Mouse (Mus musculus): ENCODE measurements around the gene Pnkd. TPM values are rescaled to one million over a fixed set of nuclear protein-coding genes. Genes with fewer than 3 reads are reported as not detected.

Pnkd gene
- polyA plus RNA-seq, 1 experiment from 2014 or later: 125 TPM

- H3K9ac ChIP-seq (ENCODE audit: low read depth, low read length): no peak overlapping the region
- H3K4me1 ChIP-seq (ENCODE audit: control insufficient read depth, insufficient read depth, low read length): peaks cover 15% of the 10 kb centered on the region
- 79% methylated on average over 7 of the region's 7 CpGs for WGBS
- no peaks in the 10 kb centered on the region for H3K9me3 ChIP-seq (replicated peaks; ENCODE audit: control insufficient read depth, low read length, poor library complexity, severe bottlenecking)
- H3K4me2 ChIP-seq (ENCODE audit: low read length): no peak overlapping the region
- no peak for ATAC-seq
- 0 out of 2 replicates have a peak overlapping the region, but pooled peaks have one; percentile 10 for H3K27ac ChIP-seq (ENCODE audit: low read length)
- no peaks in the 10 kb centered on the region for H3K27me3 ChIP-seq (ENCODE audit: control insufficient read depth, insufficient read depth, low read depth, low read length)
- H3K36me3 ChIP-seq (ENCODE audit: control insufficient read depth, insufficient read depth, low read length): no peaks in the 10 kb centered on the region
- no peak overlapping the region for H3K4me3 ChIP-seq (ENCODE audit: low read depth, low read length)
These were observed 45.2 kb downstream of the Pnkd start for GRCm38 (mm10) chr1:74329899-74330431.

GRCm38 (mm10) chr1:74331046-74331681, 46.4 kb downstream of the Pnkd start:
- no peak for ATAC-seq
- Histone ChIP-seq H3K9ac (ENCODE audit: low read depth, low read length) (no peak overlapping the region), H3K4me2 (ENCODE audit: low read length) (no peak overlapping the region), H3K36me3 (ENCODE audit: control insufficient read depth, insufficient read depth, low read length) (no peaks in the 10 kb centered on the region), H3K9me3 (replicated peaks; ENCODE audit: control insufficient read depth, low read length, poor library complexity, severe bottlenecking) (no peaks in the 10 kb centered on the region), H3K4me1 (ENCODE audit: control insufficient read depth, insufficient read depth, low read length) (peaks cover 15% of the 10 kb centered on the region), H3K27me3 (ENCODE audit: control insufficient read depth, insufficient read depth, low read depth, low read length) (no peaks in the 10 kb centered on the region), H3K27ac (ENCODE audit: low read length) (no peak overlapping the region), H3K4me3 (ENCODE audit: low read depth, low read length) (no peak overlapping the region)
- WGBS: 70% methylated on average over 4 of the region's 4 CpGs

DNA sequence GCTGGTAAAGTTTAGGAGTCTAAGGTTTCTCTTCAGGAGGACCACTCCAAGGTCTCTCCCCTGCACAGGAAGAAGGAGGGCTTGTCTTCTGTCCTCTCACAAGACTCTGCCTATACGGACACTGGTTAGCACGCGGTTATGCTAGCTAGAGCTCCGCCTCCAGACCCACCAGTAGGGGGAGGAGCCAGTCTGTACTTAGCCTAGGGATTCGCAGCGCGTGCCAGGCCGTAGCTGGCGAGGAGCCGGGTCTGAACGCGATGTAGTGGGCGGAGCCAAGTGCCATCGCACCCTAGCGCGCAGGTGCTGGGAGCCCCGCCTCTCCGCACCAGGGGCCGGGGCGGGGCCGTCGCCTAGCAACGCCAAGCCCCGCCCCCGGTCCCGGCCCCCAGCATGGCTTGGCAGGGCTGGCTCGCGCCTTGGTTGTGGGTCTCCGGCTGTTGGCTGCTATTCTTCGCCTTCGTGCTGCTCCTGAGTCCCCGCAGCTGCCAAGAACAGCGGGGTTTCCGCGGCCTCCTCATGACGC, 47.6 kb downstream of the Pnkd start:
- Histone ChIP-seq H3K9me3 (replicated peaks; ENCODE audit: control insufficient read depth, low read length, poor library complexity, severe bottlenecking) (no peaks in the 10 kb centered on the region), H3K27me3 (ENCODE audit: control insufficient read depth, insufficient read depth, low read depth, low read length) (no peaks in the 10 kb centered on the region), H3K4me2 (ENCODE audit: low read length) (peak overlapping the region; percentile 70), H3K27ac (ENCODE audit: low read length) (peak overlapping the region; percentile 78), H3K4me1 (ENCODE audit: control insufficient read depth, insufficient read depth, low read length) (peaks cover 15% of the 10 kb centered on the region), H3K4me3 (ENCODE audit: low read depth, low read length) (peak overlapping the region; percentile 54), H3K9ac (ENCODE audit: low read depth, low read length) (peak overlapping the region; percentile 72), H3K36me3 (ENCODE audit: control insufficient read depth, insufficient read depth, low read length) (no peaks in the 10 kb centered on the region)
- peak; percentile 95 for ATAC-seq
- WGBS: 0% methylated on average over 26 of the region's 36 CpGs

DNA sequence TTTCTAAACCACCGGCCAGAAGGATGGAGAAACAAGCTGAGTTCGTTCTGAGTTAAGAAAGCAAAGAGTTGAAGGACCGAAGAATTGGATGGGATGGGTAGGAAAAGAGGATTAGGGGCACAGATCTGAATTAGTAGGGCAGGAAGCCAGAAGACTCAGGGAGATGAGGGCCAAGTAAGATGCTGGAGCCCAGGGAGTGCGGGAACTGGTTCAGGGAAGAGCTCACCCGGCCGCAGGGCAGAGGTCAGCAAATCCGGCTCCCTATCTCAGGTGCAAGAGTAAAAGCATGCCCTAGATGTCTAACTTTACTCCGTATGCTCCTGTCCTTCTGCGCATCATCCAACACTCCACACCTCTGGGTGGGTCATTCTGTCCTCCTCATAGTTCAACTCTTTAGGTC, 48.2 kb downstream of the Pnkd start:
- Histone ChIP-seq H3K4me3 (ENCODE audit: low read depth, low read length) (peak overlapping the region; percentile 54), H3K4me1 (ENCODE audit: control insufficient read depth, insufficient read depth, low read length) (peaks cover 15% of the 10 kb centered on the region), H3K27me3 (ENCODE audit: control insufficient read depth, insufficient read depth, low read depth, low read length) (no peaks in the 10 kb centered on the region), H3K9ac (ENCODE audit: low read depth, low read length) (peak overlapping the region; percentile 72), H3K4me2 (ENCODE audit: low read length) (peak overlapping the region; percentile 70), H3K9me3 (replicated peaks; ENCODE audit: control insufficient read depth, low read length, poor library complexity, severe bottlenecking) (no peaks in the 10 kb centered on the region), H3K27ac (ENCODE audit: low read length) (peak overlapping the region; percentile 78), H3K36me3 (ENCODE audit: control insufficient read depth, insufficient read depth, low read length) (no peaks in the 10 kb centered on the region)
- ATAC-seq: peak; percentile 18
- whole genome bisulfite sequencing: 4% methylated on average over 9 of the region's 9 CpGs

- no peaks in the 10 kb centered on the region for H3K9me3 ChIP-seq (replicated peaks; ENCODE audit: control insufficient read depth, low read length, poor library complexity, severe bottlenecking)
- no peaks in the 10 kb centered on the region for H3K27me3 ChIP-seq (ENCODE audit: control insufficient read depth, insufficient read depth, low read depth, low read length)
- no peak overlapping the region for H3K4me3 ChIP-seq (ENCODE audit: low read depth, low read length)
- ATAC-seq: no peak
- no peaks in the 10 kb centered on the region for H3K36me3 ChIP-seq (ENCODE audit: control insufficient read depth, insufficient read depth, low read length)
- no peak overlapping the region for H3K4me2 ChIP-seq (ENCODE audit: low read length)
- H3K27ac ChIP-seq (ENCODE audit: low read length): no peak overlapping the region
- WGBS: 80% methylated on average over 3 of the region's 3 CpGs
- peaks cover 15% of the 10 kb centered on the region for H3K4me1 ChIP-seq (ENCODE audit: control insufficient read depth, insufficient read depth, low read length)
- H3K9ac ChIP-seq (ENCODE audit: low read depth, low read length): no peak overlapping the region
These were observed 49.9 kb downstream of the Pnkd start for GRCm38 (mm10) chr1:74334607-74335006.

GRCm38 (mm10) chr1:74335033-74335432, 50.3 kb downstream of the Pnkd start:
- Histone ChIP-seq H3K9ac (ENCODE audit: low read depth, low read length) (no peak overlapping the region), H3K4me1 (ENCODE audit: control insufficient read depth, insufficient read depth, low read length) (peaks cover 15% of the 10 kb centered on the region), H3K4me2 (ENCODE audit: low read length) (no peak overlapping the region), H3K9me3 (replicated peaks; ENCODE audit: control insufficient read depth, low read length, poor library complexity, severe bottlenecking) (no peaks in the 10 kb centered on the region), H3K36me3 (ENCODE audit: control insufficient read depth, insufficient read depth, low read length) (no peaks in the 10 kb centered on the region), H3K27ac (ENCODE audit: low read length) (no peak overlapping the region), H3K4me3 (ENCODE audit: low read depth, low read length) (no peak overlapping the region), H3K27me3 (ENCODE audit: control insufficient read depth, insufficient read depth, low read depth, low read length) (no peaks in the 10 kb centered on the region)
- no peak for ATAC-seq
- WGBS: 50% methylated on average over 4 of the region's 4 CpGs

GRCm38 (mm10) chr1:74335436-74336170, 50.9 kb downstream of the Pnkd start:
- Histone ChIP-seq H3K36me3 (ENCODE audit: control insufficient read depth, insufficient read depth, low read length) (no peaks in the 10 kb centered on the region), H3K9me3 (replicated peaks; ENCODE audit: control insufficient read depth, low read length, poor library complexity, severe bottlenecking) (no peaks in the 10 kb centered on the region), H3K4me1 (ENCODE audit: control insufficient read depth, insufficient read depth, low read length) (peaks cover 15% of the 10 kb centered on the region), H3K27ac (ENCODE audit: low read length) (no peak overlapping the region), H3K9ac (ENCODE audit: low read depth, low read length) (no peak overlapping the region), H3K4me2 (ENCODE audit: low read length) (no peak overlapping the region), H3K4me3 (ENCODE audit: low read depth, low read length) (no peak overlapping the region), H3K27me3 (ENCODE audit: control insufficient read depth, insufficient read depth, low read depth, low read length) (no peaks in the 10 kb centered on the region)
- ATAC-seq: no peak
- 77% methylated on average over 6 of the region's 6 CpGs for WGBS

DNA sequence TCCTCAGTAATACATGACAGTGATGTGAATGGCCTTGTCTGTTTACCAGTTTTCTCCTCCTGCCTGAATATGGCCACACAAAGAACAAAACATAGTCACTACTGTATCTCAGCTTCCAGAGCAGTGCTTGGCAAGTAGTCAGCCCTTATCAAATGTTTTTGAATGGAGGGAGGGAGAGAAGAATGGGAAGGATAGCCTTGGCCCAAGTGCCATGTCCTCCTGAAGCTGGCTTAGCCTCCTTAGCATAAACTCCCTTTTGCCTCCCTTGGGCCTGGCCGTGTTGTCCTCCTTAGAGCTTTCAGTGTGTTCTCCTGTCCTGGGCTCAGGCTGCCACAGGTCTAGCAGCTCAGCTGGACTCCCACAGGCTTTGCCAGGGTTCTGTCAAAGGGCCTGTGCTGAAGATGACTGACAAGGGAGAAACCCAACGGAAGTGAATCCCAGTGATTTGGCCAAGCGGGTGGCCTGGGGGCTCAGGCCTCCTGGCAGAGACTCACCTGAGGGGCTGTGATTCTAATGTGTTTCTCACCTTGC, 52.6 kb downstream of the Pnkd start:
- Histone ChIP-seq H3K27ac (ENCODE audit: low read length) (no peak overlapping the region), H3K4me1 (ENCODE audit: control insufficient read depth, insufficient read depth, low read length) (peaks cover 13% of the 10 kb centered on the region), H3K9me3 (replicated peaks; ENCODE audit: control insufficient read depth, low read length, poor library complexity, severe bottlenecking) (no peaks in the 10 kb centered on the region), H3K4me3 (ENCODE audit: low read depth, low read length) (no peak overlapping the region), H3K27me3 (ENCODE audit: control insufficient read depth, insufficient read depth, low read depth, low read length) (no peaks in the 10 kb centered on the region), H3K36me3 (ENCODE audit: control insufficient read depth, insufficient read depth, low read length) (no peaks in the 10 kb centered on the region), H3K9ac (ENCODE audit: low read depth, low read length) (no peak overlapping the region), H3K4me2 (ENCODE audit: low read length) (no peak overlapping the region)
- ATAC-seq: no peak
- WGBS: 76% methylated on average over 3 of the region's 3 CpGs

DNA sequence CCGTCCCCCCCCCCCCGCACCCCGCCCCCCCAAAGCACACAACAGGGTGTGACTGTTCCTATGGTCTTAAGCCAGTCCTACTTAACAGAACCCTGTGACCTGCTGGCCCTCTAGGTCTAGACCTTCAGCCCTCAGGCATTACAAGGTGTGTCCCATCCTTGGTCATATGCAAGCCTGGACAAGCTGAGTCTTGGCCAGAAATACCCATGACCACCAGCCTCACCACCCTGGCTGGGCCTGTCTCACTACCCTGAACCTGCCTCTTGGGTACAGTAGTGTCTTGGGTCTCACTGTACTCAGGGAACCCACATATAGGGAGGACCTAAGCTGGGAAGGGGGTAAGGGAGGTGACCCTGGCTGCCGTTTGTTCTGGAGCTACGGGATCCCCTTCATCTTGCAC, 53.3 kb downstream of the Pnkd start:
- no peak for ATAC-seq
- H3K27ac ChIP-seq (ENCODE audit: low read length): no peak overlapping the region
- no peaks in the 10 kb centered on the region for H3K9me3 ChIP-seq (replicated peaks; ENCODE audit: control insufficient read depth, low read length, poor library complexity, severe bottlenecking)
- H3K9ac ChIP-seq (ENCODE audit: low read depth, low read length): no peak overlapping the region
- no peaks in the 10 kb centered on the region for H3K27me3 ChIP-seq (ENCODE audit: control insufficient read depth, insufficient read depth, low read depth, low read length)
- whole genome bisulfite sequencing: 83% methylated on average over 5 of the region's 5 CpGs
- H3K36me3 ChIP-seq (ENCODE audit: control insufficient read depth, insufficient read depth, low read length): no peaks in the 10 kb centered on the region
- H3K4me2 ChIP-seq (ENCODE audit: low read length): no peak overlapping the region
- peaks cover 11% of the 10 kb centered on the region for H3K4me1 ChIP-seq (ENCODE audit: control insufficient read depth, insufficient read depth, low read length)
- no peak overlapping the region for H3K4me3 ChIP-seq (ENCODE audit: low read depth, low read length)

All from midbrain, embryonic 16.5 days (tissue).